Mouse (Mus musculus): ENCODE results near the gene Ccdc106. TPM values are rescaled to one million over a fixed set of nuclear protein-coding genes. Genes with fewer than 3 reads are reported as not detected.

Ccdc106 gene
- 0.64 and 0.82 TPM in 2 replicates for polyA plus RNA-seq (2012)

DNA sequence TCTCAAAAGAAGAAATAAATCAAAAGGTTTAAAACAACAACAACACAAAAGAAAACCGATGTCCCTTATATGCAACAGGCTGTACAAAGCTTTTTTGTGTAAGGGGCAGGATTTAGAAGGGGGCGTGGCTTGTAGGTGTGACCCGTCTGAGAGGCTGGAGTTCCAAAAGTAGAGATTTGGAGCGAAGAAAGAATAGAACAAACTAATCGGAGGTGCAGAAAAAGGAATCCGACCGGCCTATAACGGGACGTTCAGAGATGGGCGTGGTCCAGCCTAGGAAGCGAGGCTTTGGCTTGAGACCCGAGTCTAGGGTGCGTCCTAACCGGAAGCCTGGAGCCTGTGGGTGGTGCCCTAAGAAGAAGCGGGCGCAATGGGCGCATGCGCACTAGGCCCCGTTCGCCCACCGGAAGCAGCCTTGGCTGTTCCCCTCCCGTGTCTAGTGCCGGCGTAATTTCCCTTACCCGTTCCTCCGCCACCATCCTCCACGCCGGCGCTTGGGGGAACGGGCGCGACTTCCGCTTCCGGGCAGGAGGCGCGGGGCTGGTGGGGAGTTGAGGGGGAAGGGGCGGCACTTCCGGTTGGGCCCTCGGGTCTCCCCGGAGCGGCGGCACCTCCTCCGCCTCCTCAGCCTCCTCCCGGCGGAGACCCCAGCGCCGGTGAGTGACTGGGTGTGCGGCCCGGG, at the start of gene Ccdc106, which contains the start of gene Zfp865:
TSS of gene Ccdc106 (plus strand) at position 554 of the 682 bp plus-strand sequence.
TSS of gene Zfp865 (plus strand) at position 377 of the 682 bp plus-strand sequence.
- no peak for TF ChIP-seq GATA1 (IDR thresholded peaks at IDR 0.05; ENCODE audit: low read length)

DNA sequence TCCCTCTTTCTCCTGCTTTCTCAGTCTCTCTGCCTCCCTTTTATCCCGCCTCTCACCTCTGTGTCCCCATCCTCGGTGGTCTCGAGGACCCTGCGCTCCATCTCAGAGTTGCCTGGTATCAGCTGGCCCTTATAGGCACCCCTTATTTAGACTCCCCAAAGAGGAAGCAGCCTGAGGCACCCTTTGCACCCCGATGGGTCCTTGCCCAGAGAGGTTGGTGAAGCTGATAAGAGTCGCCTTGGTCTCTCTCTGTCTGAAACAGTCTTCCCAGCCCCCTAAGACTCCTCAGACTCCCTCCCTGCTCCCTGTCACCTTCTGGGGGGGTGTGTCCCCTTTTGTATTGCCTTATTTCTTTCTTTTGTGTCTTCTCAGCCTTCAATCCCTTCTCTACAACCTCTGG, 49.3 kb upstream of the Ccdc106 start, which contains the start of gene Sbk3:
TSS of gene Sbk3 (minus strand) at position 101 of the 400 bp plus-strand sequence.
- TF ChIP-seq GATA1 (IDR thresholded peaks at IDR 0.05; ENCODE audit: low read length): no peak

DNA sequence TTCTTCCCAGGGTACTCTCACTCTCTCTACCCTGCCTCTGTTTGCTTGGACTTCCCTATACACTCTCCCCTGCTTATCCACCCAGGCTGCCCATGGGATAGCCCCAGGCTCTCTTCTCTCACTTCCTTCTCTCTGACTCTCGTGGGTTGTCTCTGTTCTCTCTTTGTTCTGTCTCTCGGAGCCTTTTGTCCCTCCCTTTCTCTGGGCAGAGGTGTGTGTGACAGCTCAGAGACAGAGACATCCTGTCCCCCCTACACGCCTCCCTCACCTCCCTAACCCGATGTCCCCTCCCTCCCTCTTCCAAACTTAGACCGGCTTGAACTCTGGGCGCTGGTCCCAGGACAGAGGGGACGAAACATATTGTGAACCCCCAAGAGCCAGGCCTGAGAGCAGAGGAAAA, 48.6 kb upstream of the Ccdc106 start:
- TF ChIP-seq GATA1 (IDR thresholded peaks at IDR 0.05; ENCODE audit: low read length): no peak

DNA sequence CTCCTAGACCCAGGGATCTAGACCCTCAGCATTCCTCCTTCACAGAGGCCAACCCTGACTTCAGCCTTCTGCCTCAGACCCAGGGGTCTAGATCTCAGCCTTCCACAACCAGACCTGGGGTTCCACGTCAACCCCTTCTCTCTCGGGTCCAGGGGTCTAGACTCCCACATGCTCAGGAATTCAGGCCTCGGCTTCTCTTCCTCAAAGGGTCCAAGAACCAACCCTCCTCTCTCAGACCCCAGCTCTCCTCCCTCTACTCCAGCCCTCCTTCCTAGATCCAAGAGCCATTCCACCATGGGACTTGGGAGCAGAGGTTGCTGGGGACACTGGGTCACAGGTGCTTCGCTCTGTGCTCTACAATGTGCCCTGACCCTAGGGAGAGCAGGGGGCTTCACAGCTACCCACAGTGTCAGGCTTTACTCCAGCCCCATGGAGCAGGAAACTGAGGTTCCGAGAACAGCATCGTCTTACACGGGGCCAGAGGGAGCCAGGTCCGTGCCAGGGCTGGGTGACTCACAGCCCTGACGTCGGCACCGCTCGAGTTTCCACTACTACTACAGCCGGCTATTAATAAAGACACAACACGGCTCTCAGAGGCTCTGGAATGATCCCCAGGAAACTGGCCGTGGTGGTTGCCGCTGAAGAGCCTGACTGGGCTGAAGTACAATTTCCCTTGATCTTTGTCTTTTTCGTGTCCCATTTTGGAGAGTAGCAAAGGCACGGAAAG, 47.9 kb upstream of the Ccdc106 start:
- TF ChIP-seq GATA1 (IDR thresholded peaks at IDR 0.05; ENCODE audit: low read length): no peak

DNA sequence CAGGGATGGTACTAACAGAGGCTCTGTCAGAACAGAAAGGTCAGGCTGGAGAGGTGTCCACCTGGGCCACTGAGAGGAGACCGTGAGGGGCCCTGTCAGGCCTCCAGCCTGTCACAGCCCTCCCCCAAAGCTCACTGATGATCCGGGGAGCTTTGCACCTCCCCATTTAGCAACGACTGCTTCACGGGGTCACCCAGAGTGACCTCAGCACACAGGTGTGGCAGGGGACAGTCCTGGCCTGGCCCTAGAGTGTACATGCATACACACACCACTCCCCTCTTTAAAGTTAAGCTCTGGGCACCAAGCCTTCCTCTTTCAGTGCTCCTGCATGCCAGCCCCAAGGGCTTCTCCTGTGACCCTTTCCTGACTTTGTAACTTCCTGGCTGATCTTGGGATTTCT, 44.9 kb upstream of the Ccdc106 start:
- TF ChIP-seq GATA1 (IDR thresholded peaks at IDR 0.05; ENCODE audit: low read length): no peak

DNA sequence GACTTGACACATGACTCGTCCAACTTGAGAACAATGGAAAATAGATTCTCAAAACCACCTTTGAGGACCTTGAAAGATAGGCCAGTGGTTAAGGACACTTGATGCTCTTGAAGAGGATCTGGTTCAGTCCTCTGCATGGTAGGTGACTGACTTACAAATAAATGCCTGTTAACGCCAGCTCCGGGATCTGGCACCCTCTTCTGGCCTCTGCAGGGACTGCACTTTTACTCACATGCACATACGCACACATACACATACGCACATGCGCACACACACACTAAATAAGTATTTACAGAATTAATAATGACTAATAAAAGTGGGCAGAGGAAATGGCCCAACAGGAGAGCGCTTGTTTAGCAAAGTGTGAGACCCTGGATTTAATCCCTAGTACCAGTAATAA, 43.5 kb upstream of the Ccdc106 start:
- TF ChIP-seq GATA1 (IDR thresholded peaks at IDR 0.05; ENCODE audit: low read length): no peak

DNA sequence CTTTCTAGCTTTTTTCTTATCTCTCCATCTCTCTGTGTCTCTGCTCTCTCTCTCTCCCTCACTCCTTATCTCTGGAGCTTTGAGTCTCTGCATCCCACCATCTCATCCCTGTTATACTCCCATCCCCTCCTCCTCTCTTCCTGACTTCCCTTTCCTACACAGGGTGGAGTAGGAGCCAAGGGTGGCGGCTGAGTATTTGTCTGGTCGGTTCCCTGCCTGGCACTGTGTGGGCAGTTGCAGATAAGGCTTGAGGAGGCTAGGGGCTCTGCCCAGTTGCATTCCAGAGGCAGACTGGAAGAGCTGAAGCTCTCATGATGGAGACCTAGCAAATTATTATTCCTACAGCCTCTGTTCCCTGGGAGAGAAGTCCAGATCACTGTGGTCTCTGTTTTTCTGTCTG, 32.1 kb upstream of the Ccdc106 start:
- no peak for TF ChIP-seq GATA1 (IDR thresholded peaks at IDR 0.05; ENCODE audit: low read length)

DNA sequence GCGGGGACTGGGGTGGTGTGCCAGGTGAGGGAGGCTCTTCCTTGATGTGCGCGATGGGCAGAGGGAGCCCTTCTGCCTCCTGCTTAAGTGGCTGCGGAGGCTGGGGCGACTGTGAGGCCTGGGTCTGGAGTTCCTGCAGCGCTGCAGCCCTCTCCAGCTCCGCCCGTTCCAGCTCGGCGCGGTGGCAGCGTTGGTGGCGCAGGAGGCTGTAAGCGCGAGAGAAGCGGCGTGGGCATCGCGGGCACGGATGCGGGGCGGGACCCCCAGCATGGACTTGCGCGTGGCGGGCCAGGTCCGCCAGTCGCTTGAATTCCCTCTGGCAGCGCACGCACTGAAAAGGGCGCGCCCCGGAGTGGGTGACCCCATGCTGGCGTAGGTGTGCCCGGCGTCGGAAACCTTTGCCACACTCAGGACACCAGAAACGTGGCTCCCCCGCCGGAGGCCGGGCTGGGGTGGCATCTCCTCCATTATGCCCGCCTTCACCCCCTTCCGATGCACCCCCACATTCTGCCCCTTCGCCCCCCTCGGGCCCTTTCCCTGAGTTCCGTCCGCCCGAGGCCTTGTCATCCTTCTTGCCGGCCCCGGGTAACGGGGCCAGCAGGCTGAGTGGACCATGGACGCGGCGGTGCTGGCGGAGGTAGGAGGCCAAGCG, 26.9 kb upstream of the Ccdc106 start:
- no peak for TF ChIP-seq GATA1 (IDR thresholded peaks at IDR 0.05; ENCODE audit: low read length)

DNA sequence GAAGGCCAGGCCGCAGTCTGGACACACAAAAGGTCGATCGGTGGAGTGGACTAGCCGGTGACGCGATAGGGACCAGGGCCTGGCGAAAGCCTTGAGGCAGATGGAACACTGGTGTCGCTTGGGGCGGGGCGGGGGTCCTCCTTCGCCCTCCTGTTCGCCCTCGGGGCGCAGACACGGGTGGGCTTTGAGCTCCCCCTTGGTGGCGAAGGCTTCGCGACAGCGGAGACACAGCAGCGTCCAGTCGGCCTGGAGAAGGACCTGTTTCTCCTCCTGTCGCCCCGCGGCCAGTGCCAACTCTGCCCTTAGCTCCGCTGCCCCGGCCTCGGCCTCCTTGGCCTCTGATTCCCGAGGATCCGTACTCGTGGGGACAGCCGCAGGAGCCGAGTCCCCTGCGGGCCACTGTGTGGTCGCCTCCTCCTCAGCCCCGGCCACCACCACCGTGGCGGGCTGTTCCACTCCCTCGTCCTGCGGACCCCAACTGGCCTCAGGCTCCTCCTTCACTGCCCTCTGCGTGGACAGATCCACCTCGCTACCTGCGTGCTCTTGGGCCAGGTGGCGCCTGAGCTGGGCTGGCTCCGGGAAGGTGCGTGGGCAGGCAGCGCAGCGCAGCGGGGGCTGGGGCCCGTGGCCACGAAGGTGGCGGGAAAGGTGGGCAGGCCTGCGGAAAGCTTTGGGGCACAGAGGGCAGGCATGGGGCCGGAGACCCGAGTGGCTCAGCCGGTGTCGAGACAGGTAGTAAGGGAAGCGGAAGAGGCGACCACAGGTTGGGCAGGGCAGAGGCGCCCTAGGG, 26.2 kb upstream of the Ccdc106 start:
- TF ChIP-seq GATA1 (IDR thresholded peaks at IDR 0.05; ENCODE audit: low read length): no peak

DNA sequence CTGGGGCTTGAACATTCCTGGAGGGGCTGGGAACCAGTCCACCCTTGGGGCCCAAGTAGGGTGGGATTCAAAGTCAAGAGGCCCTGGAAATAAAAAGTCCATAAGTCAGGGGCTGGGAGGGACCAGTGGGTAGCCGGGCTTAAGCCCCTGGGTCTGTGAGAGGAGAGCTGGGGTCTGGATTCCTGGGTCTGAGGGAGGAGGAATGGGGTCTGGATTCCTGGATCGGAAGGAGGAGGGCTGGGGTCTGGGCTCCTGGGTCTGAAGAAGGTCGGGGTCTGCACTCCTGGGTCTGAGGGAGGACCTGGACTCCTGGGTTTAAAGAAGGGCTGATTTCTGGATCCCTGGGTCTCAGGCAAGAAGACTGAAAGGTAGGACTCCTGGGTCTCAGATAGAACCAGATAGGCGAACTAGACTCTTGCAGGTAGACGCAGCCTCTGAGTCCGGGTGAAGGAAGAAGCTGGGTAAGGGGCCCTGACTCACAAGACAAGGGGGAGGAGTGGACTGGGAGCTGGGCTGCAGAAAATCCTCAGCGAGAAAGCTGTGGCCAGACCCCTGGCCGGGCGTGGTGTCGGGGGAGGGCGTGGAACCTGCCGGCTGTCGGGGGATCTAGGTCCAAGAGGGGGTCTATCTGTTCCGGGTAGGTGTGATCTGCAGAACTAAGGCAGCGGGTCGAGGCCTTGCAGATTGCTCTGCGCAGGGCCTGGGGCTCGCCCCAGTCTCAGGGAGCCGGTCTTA, 24.9 kb upstream of the Ccdc106 start:
- no peak for TF ChIP-seq GATA1 (IDR thresholded peaks at IDR 0.05; ENCODE audit: low read length)

DNA sequence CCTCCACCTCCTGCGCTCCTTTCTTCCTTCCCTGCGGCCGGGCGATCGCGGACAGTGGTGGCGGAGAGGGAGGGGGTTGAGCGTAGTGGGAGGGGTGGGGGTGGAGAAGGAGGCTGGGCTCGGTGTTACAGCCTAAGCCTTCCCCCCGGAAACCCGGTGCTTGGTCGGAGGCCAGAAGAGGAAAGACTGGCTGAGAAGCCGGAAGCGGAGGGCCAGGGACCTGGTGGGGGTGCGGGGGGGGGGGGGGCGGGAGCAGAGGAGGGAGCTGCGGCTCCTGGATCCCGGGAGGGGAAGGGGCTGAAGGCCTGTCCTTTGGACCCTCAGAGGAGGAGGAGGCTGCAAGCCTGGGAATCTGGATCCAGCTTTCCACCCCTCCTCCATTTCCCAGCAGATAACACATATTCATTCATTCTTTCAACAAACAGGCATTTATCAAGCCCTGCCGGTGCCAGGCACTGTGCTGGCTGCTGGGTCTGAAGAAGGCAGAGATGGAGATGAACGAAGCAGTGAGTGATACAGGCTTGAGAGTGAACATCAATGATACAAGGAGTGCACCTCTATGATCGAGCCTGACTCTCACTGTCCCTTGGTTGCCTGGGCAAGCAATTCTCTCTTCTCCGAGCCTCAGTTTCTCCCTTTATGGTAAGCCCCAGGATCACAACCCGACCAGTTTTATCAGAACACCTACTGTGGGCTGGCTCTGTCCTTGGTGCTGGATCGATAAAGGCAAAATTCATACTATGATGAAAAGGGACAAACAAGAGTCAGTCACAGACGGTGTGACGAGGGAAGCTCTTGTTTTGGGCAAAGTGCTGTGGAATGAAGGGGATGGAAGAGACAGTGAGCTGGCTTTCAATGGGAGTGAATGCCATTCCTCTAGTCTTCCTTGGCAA, 24.1 kb upstream of the Ccdc106 start, which contains the start of gene Zfp579:
TSS of gene Zfp579 (minus strand) at position 156 of the 893 bp plus-strand sequence.
- no peak for TF ChIP-seq GATA1 (IDR thresholded peaks at IDR 0.05; ENCODE audit: low read length)

DNA sequence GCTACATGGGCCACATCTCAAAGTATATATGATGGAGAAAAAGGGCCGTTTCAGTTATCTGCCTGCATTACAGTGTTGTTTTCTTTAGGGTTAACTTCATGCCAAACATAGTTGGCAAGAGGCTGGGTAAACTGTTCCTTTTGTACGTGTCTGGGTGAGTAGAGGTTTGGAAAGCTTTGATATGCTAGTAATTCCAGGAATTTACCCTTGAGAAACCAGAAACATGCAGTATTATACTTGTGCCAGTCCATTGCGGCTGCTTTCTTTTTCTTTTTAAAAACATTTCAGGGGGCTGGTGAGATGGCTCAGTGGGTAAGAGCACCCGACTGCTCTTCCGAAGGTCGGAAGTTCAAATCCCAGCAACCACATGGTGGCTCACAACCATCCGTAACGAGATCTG, 23.4 kb upstream of the Ccdc106 start:
- TF ChIP-seq GATA1 (IDR thresholded peaks at IDR 0.05; ENCODE audit: low read length): no peak

DNA sequence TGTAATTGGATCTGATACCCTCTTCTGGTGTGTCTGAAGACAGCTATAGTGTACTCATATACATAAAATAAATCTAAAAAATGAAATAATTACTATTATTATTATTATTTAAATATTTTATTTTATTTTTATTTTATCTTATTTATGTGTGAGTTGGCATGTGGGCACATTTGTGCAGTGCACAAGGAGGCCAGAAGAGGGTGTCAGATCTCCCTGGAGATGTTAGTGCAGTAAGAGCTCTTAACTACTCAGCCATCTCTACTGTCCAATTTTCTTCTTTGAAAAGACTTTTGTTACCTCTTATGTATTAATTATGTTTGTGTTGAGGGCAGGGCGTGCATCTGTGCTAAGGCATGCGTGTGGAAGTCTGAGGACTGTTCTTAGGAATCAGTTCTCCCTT, 20.5 kb upstream of the Ccdc106 start:
- no peak for TF ChIP-seq GATA1 (IDR thresholded peaks at IDR 0.05; ENCODE audit: low read length)

DNA sequence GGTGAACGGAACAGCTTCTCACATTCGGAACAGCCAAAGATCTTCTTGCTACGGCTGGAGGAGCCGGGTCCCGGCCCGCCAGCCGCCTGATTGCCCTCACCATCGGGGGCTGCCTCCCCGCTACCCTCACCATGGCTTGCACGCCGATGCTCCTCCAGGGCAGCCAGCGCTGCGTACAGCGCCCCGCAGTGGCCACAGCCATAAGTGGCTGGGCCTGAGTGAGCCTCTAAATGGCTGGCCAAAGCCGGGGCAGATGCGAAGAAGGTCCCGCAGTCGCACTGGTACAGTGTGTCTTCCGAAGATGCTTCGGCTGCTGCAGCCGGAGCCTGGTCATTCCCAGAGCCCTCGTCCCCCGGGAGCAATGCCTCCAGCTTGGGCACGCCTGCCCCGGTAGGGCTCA, 12.1 kb upstream of the Ccdc106 start:
- TF ChIP-seq GATA1 (IDR thresholded peaks at IDR 0.05; ENCODE audit: low read length): no peak

Measured in G1E-ER4 (cell line).